Mouse (Mus musculus) MEL (cell line): ENCODE data around the gene Acad12. TPM values are rescaled to one million over a fixed set of nuclear protein-coding genes. Genes with fewer than 3 reads are reported as not detected.

Experiments
- DNase-seq: peaks from one replicate; pipeline ENCODE4 v3.0.0; 2011; ENCODE audit warnings: low read depth, low spot score
- H3K27ac ChIP-seq: 2 replicates; pipeline ENCODE4 v1.5.1; 2012; ENCODE audit warnings: low read depth, mild to moderate bottlenecking, control low read depth, low read length, moderate library complexity; ENCODE audit not compliant: control insufficient read depth
- H3K27me3 ChIP-seq, 2 experiments: fragments of 150-350 bp in 1 of 2; sonication (generic) in 1 of 2; 2 replicates each; pipeline ENCODE4 v1.6.1; 2012; ENCODE audit warnings: low read length in 2 of 2, mild to moderate bottlenecking in 2 of 2, improper control_type of control experiment in 1 of 2, moderate library complexity in 1 of 2; ENCODE audit not compliant: insufficient read depth in 2 of 2, control insufficient read depth in 1 of 2
- H3K36me3 ChIP-seq, 2 experiments: 2 replicates each; pipeline ENCODE4 v1.6.1; 2012 to 2014; ENCODE audit warnings: low read length in 2 of 2, improper control_type of control experiment in 1 of 2, inconsistent platforms in 1 of 2, mild to moderate bottlenecking in 1 of 2; ENCODE audit not compliant: insufficient read depth in 2 of 2, control insufficient read depth in 1 of 2
- H3K4me1 ChIP-seq, 2 experiments: fragments of 150-350 bp in 1 of 2; sonication (generic) in 1 of 2; 2 replicates each; pipeline ENCODE4 v1.6.1; 2012; ENCODE audit warnings: low read length in 2 of 2, improper control_type of control experiment in 1 of 2, mild to moderate bottlenecking in 1 of 2; ENCODE audit not compliant: insufficient read depth in 2 of 2, control insufficient read depth in 1 of 2
- H3K4me3 ChIP-seq, 2 experiments: fragments of 150-350 bp in 1 of 2; sonication (generic) in 1 of 2; 2 replicates each; pipeline ENCODE4 v1.5.1; 2012; ENCODE audit warnings: low read depth in 2 of 2, low read length in 2 of 2, mild to moderate bottlenecking in 2 of 2, moderate library complexity in 2 of 2, control low read depth in 1 of 2, improper control_type of control experiment in 1 of 2; ENCODE audit not compliant: control insufficient read depth in 1 of 2, insufficient read depth in 1 of 2
- H3K79me2 ChIP-seq: 2 replicates; pipeline ENCODE4 v1.6.1; 2012; ENCODE audit warnings: mild to moderate bottlenecking, low read length, moderate library complexity; ENCODE audit not compliant: control insufficient read depth, poor library complexity, insufficient read depth
- H3K9ac ChIP-seq: 2 replicates; pipeline ENCODE4 v1.6.1; 2012; ENCODE audit warnings: low read depth, mild to moderate bottlenecking, control low read depth, low read length, moderate library complexity; ENCODE audit not compliant: control insufficient read depth, poor library complexity, severe bottlenecking
- H3K9me3 ChIP-seq: fragments of 150-350 bp; sonication (generic); replicated peaks from 2 replicates; pipeline ENCODE4 v1.6.1; 2012; ENCODE audit warnings: mild to moderate bottlenecking, low read length, improper control_type of control experiment, moderate library complexity; ENCODE audit not compliant: insufficient read depth
- BHLHE40 ChIP-seq: IDR thresholded peaks from 2 replicates; pipeline ENCODE4 v1.6.1; 2012; ENCODE audit warnings: low read depth, mild to moderate bottlenecking, inconsistent platforms, low read length, improper control_type of control experiment, borderline replicate concordance
- CHD1 ChIP-seq: IDR thresholded peaks from 2 replicates; pipeline ENCODE4 v1.6.1; 2012; ENCODE audit warnings: low read depth, mild to moderate bottlenecking, inconsistent platforms, low read length, improper control_type of control experiment
- CHD2 ChIP-seq: IDR thresholded peaks from 2 replicates; pipeline ENCODE4 v1.6.1; 2011; ENCODE audit warnings: low read length, improper control_type of control experiment
- CTCF ChIP-seq, 3 experiments: IDR thresholded peaks in 2 of 3; conservative IDR thresholded peaks in 1 of 3; 2 replicates each; pipeline ENCODE4 v1.5.1; 2011 to 2012; ENCODE audit warnings: low read length in 3 of 3, low read depth in 2 of 3, mild to moderate bottlenecking in 2 of 3, improper control_type of control experiment in 1 of 3, inconsistent platforms in 1 of 3, mixed read lengths in 1 of 3, moderate library complexity in 1 of 3; ENCODE audit not compliant: control insufficient read depth in 1 of 3, insufficient read depth in 1 of 3, poor library complexity in 1 of 3, severe bottlenecking in 1 of 3
- ELF1 ChIP-seq: IDR thresholded peaks from 2 replicates; pipeline ENCODE4 v1.6.1; 2014; ENCODE audit warnings: low read depth, mild to moderate bottlenecking, inconsistent platforms, low read length, improper control_type of control experiment, moderate library complexity
- EP300 ChIP-seq, 2 experiments: IDR thresholded peaks; 2 replicates each; pipeline ENCODE4 v1.6.1; 2011; ENCODE audit warnings: improper control_type of control experiment in 2 of 2, low read length in 2 of 2, low read depth in 1 of 2, mild to moderate bottlenecking in 1 of 2
- ETS1 ChIP-seq: IDR thresholded peaks from 2 replicates; pipeline ENCODE4 v1.6.1; 2012; ENCODE audit warnings: low read depth, mild to moderate bottlenecking, inconsistent platforms, low read length, improper control_type of control experiment, moderate library complexity
- GABPA ChIP-seq: IDR thresholded peaks from 2 replicates; pipeline ENCODE4 v1.6.1; 2012; ENCODE audit warnings: low read depth, mild to moderate bottlenecking, inconsistent platforms, low read length, improper control_type of control experiment, moderate library complexity
- GATA1 ChIP-seq: IDR thresholded peaks from 2 replicates; pipeline ENCODE4 v1.6.1; 2011; ENCODE audit warnings: low read depth, low read length, improper control_type of control experiment
- HCFC1 ChIP-seq: IDR thresholded peaks from 2 replicates; pipeline ENCODE4 v1.6.1; 2012; ENCODE audit warnings: low read depth, mild to moderate bottlenecking, inconsistent platforms, low read length, improper control_type of control experiment, moderate library complexity
- KAT2A ChIP-seq: conservative IDR thresholded peaks from 2 replicates; pipeline ENCODE4 v1.6.1; 2012; ENCODE audit warnings: low read depth, low read length, improper control_type of control experiment, inconsistent platforms
- MAFK ChIP-seq: IDR thresholded peaks from 2 replicates; pipeline ENCODE4 v1.6.1; 2011; ENCODE audit warnings: low read depth, mild to moderate bottlenecking, low read length, improper control_type of control experiment, borderline replicate concordance
- MAX ChIP-seq: IDR thresholded peaks from 2 replicates; pipeline ENCODE4 v1.6.1; 2011; ENCODE audit warnings: low read length, improper control_type of control experiment
- MEF2A ChIP-seq: IDR thresholded peaks from 2 replicates; pipeline ENCODE4 v1.6.1; 2014; ENCODE audit warnings: low read depth, mild to moderate bottlenecking, inconsistent platforms, low read length, improper control_type of control experiment; ENCODE audit not compliant: poor library complexity, insufficient replicate concordance, severe bottlenecking; ENCODE audit errors: extremely low read depth
- MYB ChIP-seq: IDR thresholded peaks from 2 replicates; pipeline ENCODE4 v1.6.1; 2011; ENCODE audit warnings: mild to moderate bottlenecking, low read depth, low read length, improper control_type of control experiment
- NELFE ChIP-seq: IDR thresholded peaks from 2 replicates; pipeline ENCODE4 v1.6.1; 2011; ENCODE audit warnings: low read depth, low read length, improper control_type of control experiment
- NRF1 ChIP-seq: IDR thresholded peaks from 2 replicates; pipeline ENCODE4 v1.6.1; 2014; ENCODE audit warnings: low read depth, mild to moderate bottlenecking, inconsistent platforms, low read length, improper control_type of control experiment, moderate library complexity; ENCODE audit not compliant: poor library complexity, insufficient read depth, severe bottlenecking
- POLR2A ChIP-seq, 2 experiments: IDR thresholded peaks; 2 replicates each; pipeline ENCODE4 v1.6.1; 2011 to 2012; ENCODE audit warnings: low read length in 2 of 2, mild to moderate bottlenecking in 2 of 2, control low read depth in 1 of 2, improper control_type of control experiment in 1 of 2, low read depth in 1 of 2, moderate library complexity in 1 of 2; ENCODE audit not compliant: control insufficient read depth in 1 of 2, insufficient read depth in 1 of 2, poor library complexity in 1 of 2
- POLR2AphosphoS2 ChIP-seq: IDR thresholded peaks from 2 replicates; pipeline ENCODE4 v1.6.1; 2011; ENCODE audit warnings: low read length, improper control_type of control experiment
- POLR2AphosphoS5 ChIP-seq: IDR thresholded peaks from 2 replicates; pipeline ENCODE4 v1.6.1; 2012; ENCODE audit warnings: low read depth, borderline replicate concordance, mild to moderate bottlenecking, inconsistent platforms, low read length, moderate library complexity, mixed read lengths
- RCOR1 ChIP-seq: IDR thresholded peaks from 2 replicates; pipeline ENCODE4 v1.6.1; 2012; ENCODE audit warnings: low read depth, mild to moderate bottlenecking, inconsistent platforms, low read length, improper control_type of control experiment
- SIN3A ChIP-seq: IDR thresholded peaks from 2 replicates; pipeline ENCODE4 v1.6.1; 2012; ENCODE audit warnings: low read length, improper control_type of control experiment, inconsistent platforms
- TAL1 ChIP-seq: IDR thresholded peaks from 2 replicates; pipeline ENCODE4 v1.6.1; 2012; ENCODE audit warnings: mild to moderate bottlenecking, inconsistent platforms, low read length, moderate library complexity, mixed read lengths
- TBP ChIP-seq: IDR thresholded peaks from 2 replicates; pipeline ENCODE4 v1.8.0; 2011; ENCODE audit warnings: low read depth, low read length, improper control_type of control experiment
- TCF12 ChIP-seq: IDR thresholded peaks from 2 replicates; pipeline ENCODE4 v1.6.1; 2014; ENCODE audit warnings: low read depth, mild to moderate bottlenecking, inconsistent platforms, low read length, improper control_type of control experiment, moderate library complexity
- UBTF ChIP-seq: IDR thresholded peaks from 2 replicates; pipeline ENCODE4 v1.6.1; 2012; ENCODE audit warnings: low read depth, mild to moderate bottlenecking, inconsistent platforms, low read length, improper control_type of control experiment, moderate library complexity, borderline replicate concordance; ENCODE audit not compliant: insufficient read depth
- USF1 ChIP-seq: IDR thresholded peaks from 2 replicates; pipeline ENCODE4 v1.6.1; 2014; ENCODE audit warnings: low read depth, mild to moderate bottlenecking, inconsistent platforms, low read length, improper control_type of control experiment, moderate library complexity
- ZKSCAN1 ChIP-seq: IDR thresholded peaks from 2 replicates; pipeline ENCODE4 v1.6.1; 2012; ENCODE audit warnings: low read depth, mild to moderate bottlenecking, inconsistent platforms, low read length, improper control_type of control experiment, moderate library complexity
- ZMIZ1 ChIP-seq: IDR thresholded peaks from 2 replicates; pipeline ENCODE4 v1.6.1; 2012; ENCODE audit warnings: low read depth, mild to moderate bottlenecking, inconsistent platforms, low read length, improper control_type of control experiment, moderate library complexity
- ZNF384 ChIP-seq: IDR thresholded peaks from 2 replicates; pipeline ENCODE4 v1.6.1; 2012; ENCODE audit warnings: low read depth, mild to moderate bottlenecking, inconsistent platforms, low read length, improper control_type of control experiment
- polyA plus RNA-seq, 2 experiments: library from polyadenylated mRNA; stranded (reverse) in 1 of 2; unstranded in 1 of 2; fragments of >175 nt in 1 of 2; fragments of >200 nt in 1 of 2; gene quantifications; 2 replicates each; pipeline versions ENCODE4 v1.2.1 to v1.2.4; 2012; ENCODE audit warnings: low replicate concordance in 2 of 2, low read depth in 1 of 2; ENCODE audit not compliant: insufficient read length in 2 of 2, insufficient read depth in 1 of 2, missing spikeins in 1 of 2
- total RNA-seq: library from RNA; depleted of rRNA; stranded (reverse); fragments of 300-350 nt; gene quantifications from 2 replicates; pipeline ENCODE4 v1.2.3, GENCODE M21; 2012

Acad12 gene
- total and polyA plus RNA-seq, 3 experiments = 2.6 to 6.4 TPM; not detected in 1

GRCm38 (mm10) chr5:121597991-121598537 lies 20.7 kb downstream of the Acad12 start:
- Histone ChIP-seq H3K27ac (peak overlapping the region; percentile 59; the same call in 1 of the 2 replicates), H3K36me3 (peaks cover 0 to 33% of the 10 kb centered on the region in 2 experiments; a peak in 2 of 4 replicates), H3K4me1 (peaks cover 19 to 30% of the 10 kb centered on the region in 2 experiments), H3K27me3 (no peaks in the 10 kb centered on the region), H3K79me2 (peaks cover 3% of the 10 kb centered on the region), H3K9ac (peak overlapping the region; percentile 4; the same call in 1 of the 2 replicates), H3K9me3 (no peaks in the 10 kb centered on the region), H3K4me3 (no peak overlapping the region)
- TF ChIP-seq ELF1 = no peak
- no peak for TF ChIP-seq GATA1
- no peak for TF ChIP-seq CHD2
- no peak for TF ChIP-seq MEF2A
- peak; percentile 83 for TF ChIP-seq USF1
- TF ChIP-seq BHLHE40 = peak; percentile 61
- 0 out of 2 replicates have a peak, but pooled peaks have one; percentile 14 for TF ChIP-seq SIN3A
- no peak for TF ChIP-seq ZNF384
- TF ChIP-seq KAT2A = no peak
- peak; percentile 47 to 74 for TF ChIP-seq EP300 (IDR thresholded peaks at IDR 0.05; ENCODE audit: low read depth in 1 of 2, low read length in 2 of 2)
- TF ChIP-seq TAL1 = peak; percentile 39; the same call in 1 of the 2 replicates
- no peak for TF ChIP-seq ZMIZ1
- TF ChIP-seq NELFE = no peak
- no peak for TF ChIP-seq NRF1
- TF ChIP-seq TCF12 = no peak; the same call in 1 of the 2 replicates
- TF ChIP-seq RCOR1 = peak; percentile 23; the same call in 1 of the 2 replicates
- no peak for TF ChIP-seq TBP
- no peak for TF ChIP-seq CTCF (IDR thresholded peaks at IDR 0.05 in 2 of 3, conservative IDR thresholded peaks at IDR 0.05 in 1 of 3; ENCODE audit: control insufficient read depth in 1 of 3, insufficient read depth in 1 of 3, low read depth in 2 of 3, low read length in 3 of 3, poor library complexity in 1 of 3, severe bottlenecking in 1 of 3)
- TF ChIP-seq ZKSCAN1 = no peak
- TF ChIP-seq POLR2AphosphoS2 = no peak
- TF ChIP-seq UBTF = no peak
- no peak for TF ChIP-seq HCFC1
- TF ChIP-seq POLR2A (IDR thresholded peaks at IDR 0.05; ENCODE audit: control insufficient read depth in 1 of 2, insufficient read depth in 1 of 2, low read depth in 1 of 2, low read length in 2 of 2, poor library complexity in 1 of 2) = no peak
- no peak for TF ChIP-seq POLR2AphosphoS5
- no peak for TF ChIP-seq CHD1
- TF ChIP-seq MYB = no peak
- peak; percentile 53 for TF ChIP-seq ETS1
- TF ChIP-seq GABPA = no peak
- TF ChIP-seq MAX = 0 out of 2 replicates have a peak, but pooled peaks have one; percentile 30
- no peak for TF ChIP-seq MAFK
- peak; percentile 15 for DNase-seq
